Mouse (Mus musculus) intestine, embryonic 16.5 days (tissue): ENCODE measurements around the gene BC004004. TPM values are rescaled to one million over a fixed set of nuclear protein-coding genes. Genes with fewer than 3 reads are reported as not detected.

Experiments used
- ATAC-seq: fragments of 200-750 bp; cut with Nextera tagmentation; 2 replicates; pipeline ENCODE4 v1.8.0; 2017; ENCODE audit warnings: moderate TSS enrichment, moderate library complexity
- H3K27ac ChIP-seq: fragments of 300-500 bp; sonication (generic); 2 replicates; pipeline ENCODE4 v1.5.1; 2014; ENCODE audit warnings: mild to moderate bottlenecking, low read length
- H3K27me3 ChIP-seq: fragments of 300-500 bp; sonication (generic); replicated peaks from 2 replicates; pipeline ENCODE4 v1.6.1; 2014; ENCODE audit warnings: low read length, control low read depth, mixed read lengths; ENCODE audit not compliant: control insufficient read depth, insufficient read depth
- H3K36me3 ChIP-seq: fragments of 300-500 bp; sonication (generic); 2 replicates; pipeline ENCODE4 v1.6.1; 2014; ENCODE audit warnings: low read length, control low read depth; ENCODE audit not compliant: control insufficient read depth, insufficient read depth
- H3K4me1 ChIP-seq: fragments of 300-500 bp; sonication (generic); 2 replicates; pipeline ENCODE4 v1.6.1; 2014; ENCODE audit warnings: low read length, control low read depth, mixed read lengths; ENCODE audit not compliant: control insufficient read depth, insufficient read depth
- H3K4me2 ChIP-seq: fragments of 300-500 bp; sonication (generic); 2 replicates; pipeline ENCODE4 v1.6.1; 2014; ENCODE audit warnings: low read depth, low read length, control low read depth
- H3K4me3 ChIP-seq: fragments of 300-500 bp; sonication (generic); 2 replicates; pipeline ENCODE4 v1.5.1; 2014; ENCODE audit warnings: mild to moderate bottlenecking, low read length
- H3K9ac ChIP-seq: fragments of 300-500 bp; sonication (generic); 2 replicates; pipeline ENCODE4 v1.6.1; 2014; ENCODE audit warnings: low read depth, low read length
- H3K9me3 ChIP-seq: fragments of 300-500 bp; sonication (generic); 2 replicates; pipeline ENCODE4 v1.6.1; 2016; ENCODE audit warnings: low read length, control low read depth; ENCODE audit not compliant: control insufficient read depth
- WGBS: fragments of 180-500 bp; shearing (Covaris S2); extraction: QIAGEN DNeasy Blood & Tissue Kit; methylation state at CpG from one replicate; pipeline ENCODE4 v1.1.7; 2014; 5-methylcytosine and 5-hydroxymethylcytosine counted together
- polyA plus RNA-seq: library from polyadenylated mRNA; unstranded; fragments of >200 nt; fragmentation: Nextera tagmentation; extraction: Ambion mirVana; gene quantifications from 2 replicates; pipeline ENCODE4 v1.2.1, GENCODE M21; 2015

Gene BC004004
- polyA plus RNA-seq, 1 experiment from 2014 or later: 85.6 TPM

GRCm38 (mm10) chr17:29356882-29357281 is 88.3 kb downstream of the BC004004 start:
- Histone ChIP-seq H3K27ac (peak overlapping the region; percentile 33; the same call in 1 of the 2 replicates), H3K4me2 (peak overlapping the region; percentile 47), H3K4me1 (peaks cover 19% of the 10 kb centered on the region), H3K27me3 (no peaks in the 10 kb centered on the region), H3K9ac (peak overlapping the region; percentile 58), H3K36me3 (no peaks in the 10 kb centered on the region), H3K4me3 (peak overlapping the region; percentile 35), H3K9me3 (no peaks in the 10 kb centered on the region)
- ATAC-seq: no peak; the same call in 1 of the 2 replicates
- 13% methylated on average over 9 of the region's 9 CpGs for WGBS

GRCm38 (mm10) chr17:29358928-29359327 is 90.3 kb downstream of the BC004004 start:
- H3K9ac ChIP-seq: no peak overlapping the region
- no peaks in the 10 kb centered on the region for H3K36me3 ChIP-seq
- H3K4me3 ChIP-seq: no peak overlapping the region
- 73% methylated on average over 3 of the region's 3 CpGs for WGBS
- ATAC-seq: no peak
- H3K4me1 ChIP-seq: peaks cover 19% of the 10 kb centered on the region
- H3K27me3 ChIP-seq: no peaks in the 10 kb centered on the region
- no peaks in the 10 kb centered on the region for H3K9me3 ChIP-seq
- H3K4me2 ChIP-seq: no peak overlapping the region
- H3K27ac ChIP-seq: no peak overlapping the region

GRCm38 (mm10) chr17:29360761-29361221 is 92.2 kb downstream of the BC004004 start, which contains the start of gene Fgd2:
Fgd2 (plus strand) TSS chr17:29360914.
- Histone ChIP-seq H3K4me1 (peaks cover 12% of the 10 kb centered on the region), H3K4me2 (no peak within 1 kb of the TSS), H3K4me3 (no peak within 1 kb of the TSS), H3K9ac (0 out of 2 replicates have a peak within 1 kb of the TSS, but pooled peaks have one; percentile 6), H3K27ac (no peak within 1 kb of the TSS), H3K9me3 (no peaks in the 10 kb centered on the region), H3K36me3 (no peaks in the 10 kb centered on the region), H3K27me3 (no peaks in the 10 kb centered on the region)
- ATAC-seq: no peak
- 15% methylated on average over 5 of the region's 5 CpGs for WGBS

- no peak for ATAC-seq
- WGBS: 48% methylated on average over 8 of the region's 8 CpGs
- 0 out of 2 replicates have a peak overlapping the region, but pooled peaks have one; percentile 13 for H3K9ac ChIP-seq
- H3K4me1 ChIP-seq: peaks cover 6% of the 10 kb centered on the region; the same call in 1 of the 2 replicates
- H3K36me3 ChIP-seq: no peaks in the 10 kb centered on the region
- no peak overlapping the region for H3K4me2 ChIP-seq
- H3K27ac ChIP-seq: no peak overlapping the region
- H3K4me3 ChIP-seq: no peak overlapping the region
- no peaks in the 10 kb centered on the region for H3K27me3 ChIP-seq
- no peaks in the 10 kb centered on the region for H3K9me3 ChIP-seq
These were observed 93.5 kb downstream of the BC004004 start for GRCm38 (mm10) chr17:29361982-29362691.

GRCm38 (mm10) chr17:29363109-29363508 is 94.5 kb downstream of the BC004004 start:
- H3K4me1 ChIP-seq: peaks cover 6% of the 10 kb centered on the region; the same call in 1 of the 2 replicates

More at GRCm38 (mm10) chr17:29363109-29363508, 94.5 kb downstream of the BC004004 start:
- Histone ChIP-seq H3K4me3 (no peak overlapping the region), H3K27ac (no peak overlapping the region), H3K27me3 (no peaks in the 10 kb centered on the region), H3K9ac (no peak overlapping the region), H3K9me3 (no peaks in the 10 kb centered on the region), H3K36me3 (no peaks in the 10 kb centered on the region), H3K4me2 (no peak overlapping the region)
- 71% methylated on average over 8 of the region's 8 CpGs for WGBS
- no peak for ATAC-seq

Other genes with a start within 250 kb of the BC004004 start
- gene Srsf3, start 236.2 kb upstream of the BC004004 start, polyA plus RNA-seq: 393 and 451 TPM in 2 replicates
- 107 and 114 TPM in 2 replicates for gene Cdkn1a, start 177.8 kb upstream of the BC004004 start, polyA plus RNA-seq
- gene Rab44, start 154.6 kb upstream of the BC004004 start, polyA plus RNA-seq: 0.34 and 0.70 TPM in 2 replicates
- gene Cpne5, start 30.6 kb upstream of the BC004004 start, polyA plus RNA-seq: 5.3 and 5.9 TPM in 2 replicates
- gene Ppil1, start 4.6 kb upstream of the BC004004 start, polyA plus RNA-seq: 133 and 153 TPM in 2 replicates
- gene Pi16, start 48.9 kb downstream of the BC004004 start, polyA plus RNA-seq: 0.88 and 1.1 TPM in 2 replicates
- 31.7 and 146 TPM in 2 replicates for gene Mtch1, start 79.1 kb downstream of the BC004004 start, polyA plus RNA-seq
- 9.8 and 11.5 TPM in 2 replicates for gene Fgd2, start 92.1 kb downstream of the BC004004 start, polyA plus RNA-seq
- 11.8 and 12.8 TPM in 2 replicates for gene Pim1, start 222.0 kb downstream of the BC004004 start, polyA plus RNA-seq